Mouse (Mus musculus): ENCODE measurements around the gene Rtf2.

DNA sequence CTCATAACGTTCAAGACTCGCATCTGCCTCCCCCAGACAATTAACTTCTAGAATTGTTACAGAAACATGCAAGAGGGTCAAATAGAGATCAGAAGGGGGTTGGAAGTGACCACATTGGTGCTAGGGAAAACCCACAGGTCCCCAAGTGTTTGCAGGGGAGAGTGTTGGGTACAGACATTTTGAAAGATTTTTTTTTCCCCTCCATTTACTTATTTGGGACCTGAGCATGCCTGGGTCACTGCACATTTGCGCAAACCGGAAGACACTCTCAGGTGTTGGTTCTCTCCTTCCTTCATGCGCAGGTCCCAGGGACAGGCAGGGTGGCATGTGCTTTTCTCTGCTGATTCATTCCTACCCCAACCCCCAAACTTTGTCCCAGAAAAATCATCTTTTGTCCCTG, 23.5 kb upstream of the Rtf2 start:
- TF ChIP-seq POLR2A (IDR thresholded peaks at IDR 0.05; ENCODE audit: extremely low read depth, insufficient read depth, low read length): no peak
- TF ChIP-seq CTCF (IDR thresholded peaks at IDR 0.05; ENCODE audit: low read depth, low read length): no peak
